Mouse (Mus musculus): ENCODE data around the gene Tent5c. TPM values are rescaled to one million over a fixed set of nuclear protein-coding genes. Genes with fewer than 3 reads are reported as not detected.

Tent5c gene
- polyA plus RNA-seq, 1 experiment = 6.7 TPM

DNA sequence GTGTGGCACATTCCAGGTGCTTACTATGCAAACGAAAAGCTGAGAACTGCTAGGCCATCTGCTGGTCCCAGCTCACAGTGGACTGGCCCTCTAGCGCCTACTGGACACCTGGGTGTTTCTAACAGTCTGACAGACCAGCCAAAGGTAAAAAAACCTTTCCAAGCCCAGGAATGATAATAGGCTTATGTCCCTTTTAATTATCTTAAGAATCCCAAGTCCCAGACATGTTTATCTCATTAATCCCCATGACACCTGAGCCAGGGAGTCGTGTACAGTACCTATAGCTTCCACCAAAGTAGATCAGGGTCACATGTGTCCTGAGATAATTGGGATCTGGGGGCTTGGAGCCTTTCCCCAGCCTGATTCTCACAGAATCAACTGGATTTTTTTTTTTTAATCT, 7.0 kb upstream of the Tent5c start:
- no peak for TF ChIP-seq GATA1 (IDR thresholded peaks at IDR 0.05; ENCODE audit: low read length)

- TF ChIP-seq GATA1 (IDR thresholded peaks at IDR 0.05; ENCODE audit: low read length) = no peak
These were observed 6.3 kb upstream of the Tent5c start for GRCm38 (mm10) chr3:100495456-100495855.

GRCm38 (mm10) chr3:100494912-100495311, 5.8 kb upstream of the Tent5c start:
- no peak for TF ChIP-seq GATA1 (IDR thresholded peaks at IDR 0.05; ENCODE audit: low read length)

GRCm38 (mm10) chr3:100490010-100490300, 831 bp upstream of the Tent5c start:
- no peak for TF ChIP-seq GATA1 (IDR thresholded peaks at IDR 0.05; ENCODE audit: low read length)

DNA sequence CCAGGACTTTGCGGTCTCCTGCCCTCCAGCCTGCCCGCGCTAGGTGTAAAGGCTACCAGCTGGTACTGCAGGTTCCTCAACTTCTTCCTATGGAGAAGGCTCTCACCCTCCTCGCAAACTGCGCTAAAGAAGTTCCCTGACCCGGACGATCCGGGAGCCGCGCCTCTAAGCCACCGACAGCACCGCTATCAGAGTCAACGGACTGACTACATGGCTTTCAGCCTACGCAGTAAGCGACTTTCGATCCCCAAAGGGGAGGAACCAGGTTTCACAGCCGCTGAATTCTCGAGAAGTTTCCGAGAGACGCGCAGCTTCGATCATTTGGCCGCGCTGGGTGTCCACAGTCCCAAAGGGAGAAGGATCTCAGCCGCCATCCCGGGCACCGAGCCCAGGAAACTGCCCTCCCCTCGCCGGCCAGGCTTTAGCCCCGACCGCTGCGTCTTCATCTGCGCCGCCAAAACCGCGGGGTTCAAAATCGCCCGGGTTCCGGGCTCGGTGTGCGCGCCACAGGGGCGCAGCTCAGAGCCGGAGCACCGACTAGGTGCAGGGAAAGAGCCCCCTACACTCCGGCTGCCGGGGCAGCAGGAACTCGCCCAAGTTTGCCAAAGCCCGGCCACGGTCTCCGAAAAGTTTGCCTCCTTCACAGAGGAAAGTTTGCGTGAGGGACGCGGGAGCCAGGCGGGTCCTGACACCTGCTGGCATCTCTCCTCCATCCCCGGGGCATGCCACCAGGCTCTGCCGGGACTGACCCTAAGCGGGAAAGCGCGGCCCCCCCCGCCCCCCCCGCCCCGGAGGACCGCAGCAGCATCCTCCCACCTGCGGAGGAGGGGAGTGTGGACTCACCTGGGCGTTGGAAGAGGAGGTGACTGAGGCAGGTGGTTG, 632 bp downstream of the Tent5c start:
- no peak for TF ChIP-seq GATA1 (IDR thresholded peaks at IDR 0.05; ENCODE audit: low read length)

- TF ChIP-seq GATA1 (IDR thresholded peaks at IDR 0.05; ENCODE audit: low read length) = no peak
These were observed 2.1 kb downstream of the Tent5c start for GRCm38 (mm10) chr3:100487046-100487445.

- TF ChIP-seq GATA1 (IDR thresholded peaks at IDR 0.05; ENCODE audit: low read length) = no peak
These were observed 3.6 kb downstream of the Tent5c start for GRCm38 (mm10) chr3:100485390-100486132.

DNA sequence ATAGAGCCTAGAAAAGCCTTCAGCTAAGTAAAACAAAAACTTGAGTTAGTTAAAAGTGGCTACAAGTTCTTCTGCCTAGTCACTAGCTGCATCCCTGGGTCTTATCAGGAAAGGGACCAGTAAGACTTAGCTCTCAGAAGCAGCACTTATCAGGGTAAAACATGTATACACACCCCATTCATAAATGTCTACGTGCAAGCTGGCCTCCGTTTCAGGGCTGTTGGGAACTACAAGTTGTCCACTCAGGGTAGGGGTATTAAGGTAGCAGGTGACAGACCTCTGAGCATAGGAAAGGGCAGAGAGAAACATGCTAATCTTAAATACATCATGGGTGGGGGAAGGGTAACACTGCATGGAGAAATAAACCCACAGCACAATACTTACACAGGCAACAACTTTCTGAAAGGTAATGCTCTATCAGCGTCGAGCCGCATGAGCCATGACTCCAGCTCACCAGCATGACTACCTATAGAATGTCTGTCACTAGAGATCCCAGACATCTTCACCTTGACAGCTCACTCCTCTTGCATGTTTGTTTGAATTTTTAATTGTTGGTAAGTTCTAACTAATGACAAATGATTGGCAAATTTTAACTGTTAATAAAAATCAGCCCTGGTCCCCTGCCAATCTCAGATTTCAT, 6.0 kb downstream of the Tent5c start:
- peak; percentile 72 for TF ChIP-seq GATA1 (IDR thresholded peaks at IDR 0.05; ENCODE audit: low read length)

- peak; percentile 10 for TF ChIP-seq GATA1 (IDR thresholded peaks at IDR 0.05; ENCODE audit: low read length)
These were observed 6.7 kb downstream of the Tent5c start for GRCm38 (mm10) chr3:100482324-100482911.

DNA sequence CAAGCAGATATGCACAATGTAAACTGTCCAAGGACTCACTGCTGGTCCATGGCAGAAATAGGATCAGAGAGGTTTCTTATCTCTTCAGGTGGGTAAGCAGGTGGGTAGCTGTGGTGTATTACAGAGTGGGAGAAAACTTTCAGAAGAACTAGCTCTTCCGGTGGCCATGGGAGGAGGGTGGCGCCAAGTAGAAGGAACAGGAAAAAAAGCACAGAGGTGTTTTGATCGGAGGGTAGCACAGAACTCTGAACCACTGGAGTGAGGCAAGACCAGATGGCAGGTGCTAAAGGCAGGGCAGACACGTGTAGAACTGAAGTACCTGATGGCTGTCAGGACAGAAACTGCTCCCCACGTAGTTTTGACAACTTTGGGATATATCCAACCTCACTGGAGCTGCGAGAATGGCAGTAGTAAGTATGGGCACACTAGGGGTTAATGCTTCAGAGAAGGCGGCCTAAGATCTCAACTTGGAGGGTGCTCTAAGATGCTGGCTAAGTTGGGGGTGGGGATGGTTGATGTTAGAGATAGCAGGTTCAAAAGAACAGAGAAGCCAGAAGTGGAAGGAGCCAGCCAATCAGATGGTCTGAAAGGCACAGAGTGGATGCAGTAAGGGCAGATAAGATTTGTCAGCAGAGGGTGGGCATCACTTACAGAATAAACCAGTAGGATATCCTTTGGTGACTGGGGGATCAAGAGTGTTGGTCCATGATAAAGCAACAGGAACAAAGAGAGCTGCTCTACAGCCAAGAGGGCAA, 8.7 kb downstream of the Tent5c start:
- peak; percentile 42 for TF ChIP-seq GATA1 (IDR thresholded peaks at IDR 0.05; ENCODE audit: low read length)

GRCm38 (mm10) chr3:100474950-100475472, 14.1 kb downstream of the Tent5c start:
- TF ChIP-seq GATA1 (IDR thresholded peaks at IDR 0.05; ENCODE audit: low read length) = no peak

GRCm38 (mm10) chr3:100474536-100474935, 14.6 kb downstream of the Tent5c start:
- TF ChIP-seq GATA1 (IDR thresholded peaks at IDR 0.05; ENCODE audit: low read length) = no peak

DNA sequence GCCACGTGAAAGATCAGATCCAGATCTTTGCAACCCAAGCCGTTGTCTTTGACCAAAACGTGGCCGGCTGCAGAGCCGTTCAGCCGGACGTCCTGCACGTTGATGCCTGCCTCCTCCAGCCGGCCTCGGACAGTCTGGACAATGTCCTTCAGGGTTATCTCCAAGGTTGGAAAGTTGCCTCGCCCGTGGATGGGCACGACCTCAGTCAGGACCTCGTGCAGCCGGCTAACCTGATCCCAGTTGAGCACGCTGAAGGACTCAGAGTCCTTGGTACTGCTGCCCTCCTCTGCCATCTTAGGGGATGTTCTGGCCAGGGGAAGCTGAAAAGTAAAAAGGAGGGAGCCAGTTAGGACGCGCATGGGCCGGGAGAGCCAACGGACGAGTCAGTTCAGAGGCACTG, 16.0 kb downstream of the Tent5c start:
- TF ChIP-seq GATA1 (IDR thresholded peaks at IDR 0.05; ENCODE audit: low read length) = no peak

- TF ChIP-seq GATA1 (IDR thresholded peaks at IDR 0.05; ENCODE audit: low read length) = no peak
These were observed 18.2 kb downstream of the Tent5c start for GRCm38 (mm10) chr3:100470902-100471301.

GRCm38 (mm10) chr3:100470101-100470500, 19.0 kb downstream of the Tent5c start:
- TF ChIP-seq GATA1 (IDR thresholded peaks at IDR 0.05; ENCODE audit: low read length) = no peak

All from G1E-ER4 (cell line).